Mouse (Mus musculus) left cerebral cortex, adult 9 months (tissue): Measurements from ENCODE around the gene Rbfox1.

Experiments
- DNase-seq, 2 experiments: peaks; one replicate each; pipeline ENCODE4 v3.0.0; 2022; ENCODE audit warnings: low spot score in 2 of 2

Rbfox1 gene

DNA sequence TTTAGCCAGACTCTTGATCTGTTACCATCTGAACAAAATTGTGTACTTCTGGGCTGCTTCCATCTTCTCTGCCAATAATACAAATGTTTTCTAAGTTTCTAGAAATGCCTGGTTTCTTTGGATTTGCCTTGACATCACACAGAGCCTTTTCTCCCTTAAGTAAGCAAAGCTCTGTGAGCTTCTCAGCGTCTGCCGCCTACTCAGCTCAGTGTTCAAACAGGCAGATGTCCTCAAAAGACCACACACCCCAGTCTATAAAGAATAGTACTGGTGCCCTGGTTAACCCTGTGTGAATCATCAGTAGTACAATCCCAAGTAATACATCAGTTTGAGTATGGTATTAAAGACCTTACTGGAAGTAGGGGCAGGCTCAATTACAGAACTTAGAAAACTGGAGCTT, 1322.4 kb downstream of the Rbfox1 start:
- no peak for DNase-seq

DNA sequence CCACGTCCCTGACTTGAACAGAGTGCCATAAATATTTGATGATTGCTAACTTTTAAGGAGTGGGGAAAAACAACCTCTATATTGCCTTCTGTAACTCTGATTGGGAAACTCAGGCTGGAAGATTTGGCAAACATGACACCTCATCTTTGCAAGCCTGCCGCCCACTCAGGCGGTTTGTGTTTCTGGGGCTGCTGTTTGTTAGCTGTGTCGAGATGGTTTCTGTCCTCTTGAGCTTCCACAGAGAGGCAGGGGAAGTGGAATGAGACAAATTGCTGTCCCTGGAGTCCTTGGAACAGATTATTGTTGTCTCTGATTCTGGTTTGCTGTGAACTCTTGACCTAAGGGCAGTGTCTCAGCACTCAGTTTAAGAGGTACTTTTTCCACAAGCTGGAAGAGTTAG, 1327.6 kb downstream of the Rbfox1 start:
- peak in 1 of 2 experiments; percentile 53 for DNase-seq

DNA sequence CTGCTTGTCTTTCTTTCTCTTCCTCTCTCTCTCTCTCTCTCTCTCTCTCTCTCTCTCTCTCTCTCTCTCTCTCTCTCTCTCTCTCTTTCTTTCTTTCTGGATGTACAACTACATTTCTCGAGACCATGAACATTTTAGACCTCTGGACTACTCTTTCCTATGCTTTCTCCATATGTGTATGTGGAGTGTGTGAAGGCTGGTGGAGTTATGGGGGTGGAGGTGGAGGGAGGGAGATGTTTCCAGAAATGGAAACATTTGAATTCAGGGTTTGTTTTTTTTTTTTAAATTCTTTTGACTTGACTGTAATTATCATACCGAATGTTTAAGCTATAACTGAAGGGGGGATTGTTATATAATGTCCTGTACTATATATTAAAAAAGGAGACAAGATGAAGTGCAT, 1338.1 kb downstream of the Rbfox1 start:
- DNase-seq: peak in 1 of 2 experiments; percentile 28

DNA sequence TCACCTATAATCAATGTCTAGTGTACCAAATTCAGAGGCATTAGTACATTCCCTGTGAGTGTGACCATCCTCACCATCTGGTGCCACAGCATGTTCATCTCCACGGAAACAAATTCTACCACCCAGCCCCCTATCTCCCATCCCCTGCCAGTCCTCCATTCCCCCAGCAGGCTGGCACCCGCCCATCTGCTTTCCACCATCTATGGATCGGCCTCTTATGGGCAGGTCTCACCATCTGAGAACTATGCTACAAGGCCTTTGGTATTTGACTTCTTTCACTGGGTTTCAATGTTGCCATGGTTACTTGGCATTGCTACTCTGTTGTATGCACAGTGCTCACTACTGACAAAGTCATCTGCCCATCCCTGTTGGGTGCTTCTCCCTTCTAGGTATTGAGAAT, 1340.8 kb downstream of the Rbfox1 start:
- no peak for DNase-seq

DNA sequence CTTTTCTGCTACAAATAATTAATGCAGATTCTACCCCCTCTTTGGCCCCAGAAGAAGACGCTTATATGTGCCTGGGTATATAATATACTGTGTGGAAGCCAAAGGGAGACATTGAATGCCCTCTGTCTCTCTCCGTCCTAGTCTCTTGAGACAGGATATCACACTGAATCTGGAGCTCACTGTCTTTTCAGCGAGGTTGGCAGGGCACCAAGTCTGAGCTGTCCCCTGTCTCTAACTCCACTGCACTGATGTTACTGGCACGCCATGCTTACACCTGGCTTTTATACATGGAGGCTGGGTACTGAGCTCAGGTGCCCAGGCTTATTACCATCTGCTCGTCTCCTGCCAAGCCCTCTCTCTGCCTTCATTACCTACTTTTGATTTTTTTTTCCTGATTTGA, 1343.1 kb downstream of the Rbfox1 start:
- no peak for DNase-seq

DNA sequence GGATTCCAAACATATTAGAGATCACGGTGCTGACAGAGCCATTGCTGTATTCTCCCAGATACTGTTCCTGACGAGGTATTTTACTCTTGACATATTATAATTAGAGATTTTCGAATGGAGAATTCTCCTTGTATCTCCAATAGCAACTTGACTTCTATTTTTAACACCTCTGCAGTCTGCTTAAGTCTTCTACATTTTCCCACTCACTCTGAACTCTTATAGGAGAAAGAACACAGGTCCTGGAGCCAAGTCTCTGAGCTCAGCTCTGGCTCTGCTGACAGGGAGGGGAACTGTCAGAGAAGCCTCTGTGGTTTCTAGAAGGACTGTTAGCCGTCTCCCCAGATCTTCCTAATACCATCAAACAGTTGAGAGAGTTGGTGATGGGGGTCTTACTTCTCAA, 1344.1 kb downstream of the Rbfox1 start:
- DNase-seq: peak in 1 of 2 experiments; percentile 49

DNA sequence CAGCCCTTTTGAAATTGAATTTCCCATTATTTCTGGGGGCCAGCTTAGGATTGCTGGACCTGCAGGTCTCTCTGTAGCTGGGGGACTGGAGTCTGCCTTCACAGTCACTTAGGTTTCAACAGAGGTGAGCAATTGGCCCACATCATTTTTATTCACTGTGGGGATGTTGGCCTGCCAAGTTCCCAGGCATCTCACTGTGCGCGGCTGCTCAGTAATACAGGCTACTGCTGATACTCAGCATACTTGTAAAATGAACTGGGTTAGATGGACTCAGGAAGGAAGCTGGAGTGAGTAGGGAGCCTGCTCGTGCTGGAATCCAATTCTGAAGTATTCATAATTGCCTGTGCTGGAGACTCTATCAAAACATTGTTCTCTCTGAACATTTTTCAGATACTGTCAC, 1356.5 kb downstream of the Rbfox1 start:
- no peak for DNase-seq

DNA sequence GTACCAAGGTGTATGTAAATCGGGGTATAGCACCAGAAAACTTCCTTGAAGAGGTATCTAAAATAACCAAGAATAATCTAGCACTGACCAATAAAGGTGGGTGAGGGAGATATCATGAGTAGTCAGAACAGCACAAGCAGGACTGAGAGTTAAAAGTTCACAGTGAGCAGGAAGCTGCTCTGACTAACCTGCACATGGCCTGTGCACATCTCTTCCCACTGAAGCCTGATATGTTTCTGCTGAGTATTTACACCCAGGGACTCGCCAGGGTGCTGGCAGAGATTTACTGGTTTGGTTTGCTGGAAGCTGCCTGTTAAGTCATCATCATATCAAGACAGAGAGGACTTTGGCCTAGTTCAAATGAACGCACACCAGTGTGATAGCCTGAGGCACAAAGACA, 1357.3 kb downstream of the Rbfox1 start:
- no peak for DNase-seq

DNA sequence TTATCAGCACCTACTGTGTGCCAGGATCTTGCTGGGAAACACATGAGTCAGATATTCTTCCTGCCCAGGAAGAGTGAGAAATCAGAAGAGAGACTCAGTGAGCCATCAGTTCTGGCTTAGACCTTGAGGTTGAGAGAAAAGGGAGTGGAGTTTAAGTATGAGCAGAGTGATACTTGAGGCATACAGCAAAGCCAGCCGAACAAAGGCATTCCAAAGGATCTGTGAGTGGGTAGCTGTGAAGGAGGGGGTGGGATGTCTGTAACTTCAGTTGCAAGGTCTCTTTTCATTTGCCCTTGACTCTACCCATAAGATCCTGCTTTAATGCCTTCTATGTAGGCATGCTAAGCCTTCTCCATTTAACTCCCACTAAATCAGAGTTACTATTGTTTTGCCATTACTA, 1359.2 kb downstream of the Rbfox1 start:
- DNase-seq: no peak

DNA sequence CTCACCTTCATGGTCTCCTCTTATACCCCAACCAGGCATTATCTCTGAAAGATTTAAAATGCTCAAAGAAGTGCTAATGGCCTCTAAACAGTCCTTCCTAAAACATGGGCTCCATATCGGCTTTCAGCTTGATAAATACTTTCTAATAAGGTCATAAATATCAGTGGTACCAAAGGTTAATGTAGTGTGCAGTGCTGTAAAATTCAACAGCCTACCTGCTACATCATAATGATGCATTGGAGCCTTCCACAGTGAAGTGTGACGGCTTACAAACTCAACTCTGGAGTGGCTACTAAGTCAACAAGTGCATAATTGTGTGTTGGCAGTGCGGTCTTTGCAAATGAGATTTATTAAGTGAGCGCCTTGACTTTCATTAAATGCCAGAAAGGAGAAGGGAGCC, 1366.5 kb downstream of the Rbfox1 start:
- no peak for DNase-seq

DNA sequence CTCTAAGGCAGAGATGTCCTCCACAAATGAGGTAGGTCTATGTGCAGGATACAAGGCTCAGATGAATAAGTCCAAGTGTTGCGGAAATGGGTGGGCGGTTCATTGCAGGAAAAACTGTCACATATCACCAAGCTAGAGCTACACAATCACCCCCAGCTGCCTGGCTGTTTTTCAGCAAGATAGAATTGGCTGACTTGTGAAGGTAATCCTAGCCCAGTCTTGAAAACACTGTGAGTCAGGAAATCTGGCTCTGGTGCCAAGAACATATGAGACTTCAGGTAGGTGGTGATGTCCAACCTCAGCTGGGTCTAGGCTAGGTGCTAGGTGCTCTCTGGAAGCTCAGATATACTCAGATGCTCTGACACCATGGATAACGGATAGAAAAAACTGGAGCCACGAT, 1372.2 kb downstream of the Rbfox1 start:
- peak in 1 of 2 experiments; percentile 68 for DNase-seq

DNA sequence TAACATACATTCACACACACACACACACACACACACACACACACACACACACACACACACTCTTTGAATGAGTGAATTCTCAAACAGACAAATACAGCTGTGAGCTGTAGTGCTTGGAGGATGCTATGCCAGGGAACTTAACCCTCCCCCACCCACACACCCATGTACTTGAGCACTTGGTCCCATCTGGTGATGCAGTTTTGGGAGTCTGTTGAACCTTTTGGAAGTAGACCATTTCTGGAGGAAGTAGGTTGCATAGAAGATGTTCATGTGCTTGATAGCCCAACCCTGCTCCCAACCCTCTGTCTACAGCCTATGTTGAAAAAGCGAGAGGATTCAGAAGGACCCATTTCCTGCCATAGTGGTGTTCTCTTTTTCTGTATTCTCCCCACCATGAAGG, 1378.1 kb downstream of the Rbfox1 start:
- DNase-seq: no peak

DNA sequence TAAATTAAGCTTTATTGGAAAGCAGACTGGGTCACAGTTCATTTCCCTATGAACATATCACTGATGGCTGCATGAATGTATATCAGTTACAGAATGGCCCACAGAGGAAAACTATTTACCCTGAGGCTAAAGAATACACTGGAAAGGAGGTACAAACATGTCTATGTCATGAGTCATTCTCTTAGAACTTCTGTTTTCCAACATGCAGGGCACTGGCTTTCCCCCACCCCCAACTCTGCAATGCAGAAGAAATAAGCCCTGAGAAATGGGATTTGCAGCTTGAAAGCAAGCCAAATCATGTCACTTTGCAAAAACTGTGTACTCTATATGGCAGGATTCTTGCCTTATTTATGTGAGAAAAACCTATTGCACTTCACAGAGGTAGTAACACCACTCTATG, 1380.6 kb downstream of the Rbfox1 start:
- DNase-seq: no peak

DNA sequence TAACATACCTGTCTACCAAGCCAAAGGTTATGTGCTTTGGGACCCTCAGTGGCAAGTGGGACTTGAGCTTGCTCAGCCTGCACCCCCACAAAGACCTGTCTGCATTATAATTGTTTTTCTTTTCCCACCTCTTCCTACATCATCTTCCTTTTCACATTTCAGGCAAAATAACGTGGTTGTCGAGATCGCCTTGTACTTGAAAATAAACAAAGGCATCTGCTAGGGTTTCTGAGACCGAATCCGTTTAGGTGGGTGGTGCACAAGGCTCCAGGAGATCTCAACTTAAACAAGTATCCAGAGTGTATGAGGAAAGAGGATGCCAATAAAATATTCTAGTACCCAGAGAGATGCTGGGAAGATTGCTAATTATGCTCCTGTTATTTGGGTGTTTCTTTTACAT, 1390.3 kb downstream of the Rbfox1 start:
- peak in 1 of 2 experiments; percentile 41 for DNase-seq

DNA sequence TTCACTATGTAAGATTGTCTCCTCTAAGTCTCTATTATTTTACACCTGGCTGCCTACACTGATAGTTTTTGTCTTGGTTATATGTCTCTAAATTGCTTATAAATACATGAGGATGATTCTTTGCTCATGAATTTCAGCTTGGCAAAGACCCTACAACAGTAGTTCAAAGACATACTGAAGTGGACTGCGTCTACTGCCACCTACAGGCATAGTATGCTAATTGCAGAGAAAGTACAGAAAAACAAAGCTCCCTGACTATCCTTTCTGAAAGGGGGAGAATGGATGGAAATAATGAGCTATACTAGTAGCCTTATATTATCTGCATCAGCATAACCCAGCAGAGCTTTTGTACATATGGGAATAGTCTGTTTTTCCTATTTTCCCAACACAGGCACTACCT, 1390.7 kb downstream of the Rbfox1 start:
- no peak for DNase-seq

DNA sequence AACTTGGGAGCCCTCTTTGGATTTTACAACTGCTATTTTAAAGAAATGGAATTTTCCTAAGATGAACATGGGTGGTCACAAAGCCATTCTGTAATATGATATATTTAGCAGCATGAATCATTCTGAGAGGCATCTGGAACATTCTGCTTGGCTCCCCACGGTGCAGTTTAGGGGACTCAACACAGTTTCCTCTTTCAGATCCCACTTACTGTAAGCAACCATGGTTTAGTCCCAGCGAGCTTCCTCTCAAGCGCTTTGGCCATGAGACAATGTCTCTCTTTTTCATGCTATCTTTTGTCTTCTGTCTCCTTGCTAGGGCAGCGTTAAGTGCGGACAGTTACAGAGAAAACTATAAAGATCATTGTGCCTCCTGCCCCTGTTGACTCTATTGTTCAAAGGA, 1394.4 kb downstream of the Rbfox1 start:
- DNase-seq: peak; percentile 48 to 49

DNA sequence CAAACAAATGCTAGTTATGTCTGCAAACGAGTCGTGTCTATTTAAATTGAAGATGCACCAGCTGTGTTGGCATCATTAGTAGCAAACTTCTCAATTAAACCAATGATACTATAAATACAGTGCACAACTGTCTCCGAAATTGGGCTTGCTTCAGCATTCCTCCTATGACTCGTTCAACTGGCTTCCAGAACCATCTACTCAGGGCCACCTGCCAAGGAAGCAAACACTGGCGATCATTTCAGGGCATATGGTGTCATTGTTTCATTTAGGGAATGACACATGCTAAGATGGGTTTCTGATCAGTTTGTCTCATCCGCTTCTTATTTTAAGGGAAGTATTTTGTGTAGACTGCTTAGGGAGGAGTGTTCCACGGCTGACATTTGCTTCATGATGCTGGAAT, 1397.1 kb downstream of the Rbfox1 start:
- DNase-seq: peak in 1 of 2 experiments; percentile 65

DNA sequence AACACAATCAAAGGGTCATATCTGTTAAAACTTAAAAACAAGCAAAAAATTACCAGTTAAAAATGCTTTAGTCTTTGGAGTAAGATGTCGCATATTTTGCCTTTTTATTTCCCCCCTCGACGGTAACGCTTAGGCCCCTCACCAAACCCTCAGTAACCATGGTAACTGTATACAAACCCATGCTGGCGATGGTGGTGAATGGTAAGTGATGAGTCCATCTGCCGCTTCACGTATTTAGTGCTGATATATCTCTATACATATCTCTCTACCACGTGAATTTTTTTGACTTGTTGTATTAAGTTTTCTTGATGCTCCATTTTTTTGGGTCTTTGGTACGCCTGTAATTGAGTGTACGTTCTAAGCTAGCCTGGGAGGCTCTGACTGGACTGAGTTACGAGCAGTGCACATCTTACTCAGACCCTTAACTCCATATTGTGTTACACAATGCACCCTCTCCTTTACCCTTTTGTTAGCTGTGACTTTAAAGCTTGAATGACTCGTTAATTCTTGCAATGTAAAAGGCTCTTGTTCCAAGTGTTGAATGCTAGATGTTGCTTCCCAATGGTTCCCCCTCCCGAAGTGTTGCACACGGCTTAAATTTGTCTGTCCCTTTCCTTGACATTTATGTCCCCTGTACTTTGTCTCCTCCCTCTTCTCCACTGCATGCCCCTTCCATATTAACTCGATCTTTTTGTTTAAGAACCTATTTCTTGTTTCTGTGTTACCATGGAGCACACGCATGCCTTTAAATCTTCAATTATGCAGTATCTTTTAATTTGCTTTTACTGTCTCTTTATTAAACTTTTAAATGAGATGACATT, 1408.0 kb downstream of the Rbfox1 start:
- DNase-seq: no peak

DNA sequence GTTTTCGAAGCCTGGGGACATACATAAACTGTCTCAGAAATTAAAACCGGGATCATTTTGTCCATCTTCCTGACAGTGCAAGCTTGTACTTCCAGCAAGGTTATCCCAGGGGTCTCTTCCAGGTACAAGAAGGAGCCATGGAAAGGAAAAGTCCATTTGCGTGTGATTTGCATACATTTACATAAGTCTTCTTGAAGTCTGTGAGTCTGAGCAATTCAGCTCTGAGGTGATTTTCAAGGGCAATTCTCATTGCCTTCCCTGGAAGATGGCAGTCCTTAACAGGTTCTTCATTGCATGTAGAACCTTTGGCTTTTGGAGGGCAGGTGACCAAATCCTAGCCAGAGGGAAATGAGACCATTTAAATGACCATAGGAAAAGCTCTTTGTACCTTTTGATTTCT, 1417.3 kb downstream of the Rbfox1 start:
- no peak for DNase-seq

DNA sequence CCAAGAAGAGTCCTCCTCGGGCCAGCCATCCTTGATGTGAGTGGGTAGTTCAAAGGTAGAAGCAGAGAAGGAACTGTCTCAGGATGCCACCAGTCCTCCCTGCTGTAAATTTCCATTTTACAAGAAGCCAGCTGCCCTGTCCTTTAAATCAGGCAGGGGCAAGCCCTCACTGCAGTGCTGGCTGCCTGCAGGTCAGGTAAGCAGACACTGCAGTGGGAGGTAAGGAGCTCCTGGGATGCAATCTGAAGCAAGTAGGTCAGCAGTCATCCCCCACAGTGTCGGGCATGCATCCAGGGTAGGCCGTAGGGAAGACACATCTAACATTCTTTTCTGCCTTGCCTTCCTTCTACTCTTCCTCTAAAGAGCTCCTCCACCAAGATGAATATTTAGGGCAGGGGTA, 1444.0 kb downstream of the Rbfox1 start:
- no peak for DNase-seq

DNA sequence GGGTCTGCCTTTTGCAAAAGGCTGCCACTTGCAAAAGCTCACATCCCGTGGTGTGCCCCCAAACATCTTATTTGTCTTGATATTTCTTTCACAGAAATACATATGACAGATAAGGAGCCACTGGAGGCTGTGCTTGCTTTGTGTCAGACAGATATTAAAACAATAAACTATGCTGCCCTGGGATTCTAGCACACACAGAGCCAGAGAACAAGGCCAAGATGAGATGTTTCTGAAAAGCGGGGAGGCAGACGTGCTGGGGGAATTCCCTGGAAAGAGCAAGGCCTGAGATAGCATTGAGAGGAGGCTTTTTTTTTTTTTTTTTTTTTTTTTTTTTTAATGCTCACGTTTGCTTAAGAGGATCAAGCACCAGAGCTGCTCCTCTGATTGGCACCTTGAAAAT, 1456.0 kb downstream of the Rbfox1 start:
- no peak for DNase-seq

DNA sequence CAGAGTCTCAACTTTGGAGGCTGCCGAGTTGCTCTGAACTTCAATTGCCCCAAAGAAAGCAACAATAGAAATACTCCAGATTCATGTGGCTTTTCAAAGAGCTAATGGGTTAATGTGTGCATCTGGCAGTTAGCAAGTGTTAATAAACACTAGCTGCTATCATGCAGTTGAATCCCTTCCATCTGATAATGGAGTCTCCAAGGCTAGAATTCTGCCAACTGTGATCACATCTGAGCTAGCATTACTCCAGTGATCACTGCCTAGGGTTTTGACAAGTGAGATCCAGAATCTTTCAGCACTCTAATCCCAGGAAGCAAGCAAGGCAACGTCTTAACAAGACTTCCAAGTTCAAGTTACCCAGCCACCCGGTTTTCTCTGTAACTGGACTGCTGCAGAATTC, 1460.1 kb downstream of the Rbfox1 start:
- DNase-seq: no peak

DNA sequence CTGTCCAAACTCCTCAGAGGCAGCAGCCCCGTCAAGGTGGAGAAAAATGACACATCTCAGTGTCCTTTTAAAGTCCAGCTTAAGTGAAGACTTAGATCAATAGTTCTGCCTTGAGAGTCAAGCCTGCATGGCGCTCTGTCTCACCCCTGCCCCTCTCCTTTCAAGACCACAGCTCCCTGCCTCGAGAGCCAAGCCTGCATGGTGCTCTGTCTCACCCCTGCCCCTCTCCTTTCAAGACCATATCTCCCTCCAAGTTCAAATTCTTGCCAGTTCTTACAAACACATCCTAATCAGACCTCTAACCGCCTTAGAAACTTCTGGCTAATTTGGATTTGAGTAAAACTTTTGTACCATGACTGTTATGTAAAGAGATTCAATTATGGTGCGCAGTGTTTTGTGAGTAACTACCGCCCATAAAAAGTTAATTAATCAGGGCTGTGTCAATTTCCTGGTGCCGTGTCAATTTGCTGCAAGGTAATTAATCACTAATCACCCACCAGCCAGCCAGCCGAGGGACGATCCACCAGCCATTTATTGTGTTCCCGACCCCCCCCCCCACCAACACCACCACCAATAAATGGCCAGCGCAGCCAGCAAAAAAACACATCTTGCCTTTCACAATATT, 1461.0 kb downstream of the Rbfox1 start:
- no peak for DNase-seq
